In genomic region chr4:142292334-142292733, GRCm38 (mm10) we compare ENCODE assay signal across 18 mouse cellular contexts. TPM values are rescaled to one million over a fixed set of nuclear protein-coding genes. Genes with fewer than 3 reads are reported as not detected.
DNase-seq lines count a peak whose midpoint lies in the region; ATAC-seq and TF ChIP-seq lines count a peak whose summit lies in the region.
"Had no signal": no experiment of that assay in that cellular context is flagged by ENCODE, and none has a peak within 500 bp of the region (broad histone marks: within the 10 kb centered on the region; RNA-seq: fewer than 3 reads in every experiment).

No protein-coding gene starts in this region.

- H3K36me3 ChIP-seq in forebrain, embryonic 11.5 days (ENCODE audit: control insufficient read depth, insufficient read depth, low read length) = no peaks in the 10 kb centered on the region
- H3K36me3 ChIP-seq in forebrain, embryonic 10.5 days (replicated peaks) = no peaks in the 10 kb centered on the region
- H3K36me3 ChIP-seq in forebrain, embryonic 14.5 days (ENCODE audit: control insufficient read depth, insufficient read depth, low read length) = no peaks in the 10 kb centered on the region
- no peaks in the 10 kb centered on the region for H3K36me3 ChIP-seq in hindbrain, postnatal 0 days (ENCODE audit: insufficient read depth, low read length)
- H3K36me3 ChIP-seq: heart, embryonic 15.5 days had no signal

- DNase-seq in forebrain, embryonic 11.5 days (ENCODE audit: low spot score) = no peak
- no peak for DNase-seq in forebrain, embryonic 10.5 days (ENCODE audit: extremely low spot score, low spot score)
- DNase-seq in Muller cell, postnatal 12 days (ENCODE audit: inconsistent ontology term) = peak; percentile 37
- peak; percentile 79 for DNase-seq in forebrain, embryonic 14.5 days (ENCODE audit: low spot score)
- no peak for DNase-seq in hindbrain, postnatal 0 days (ENCODE audit: low spot score)
- no peak for DNase-seq in layer of hippocampus, adult 8-10 months (ENCODE audit: low spot score in 2 of 2)
- DNase-seq in spleen, postnatal 4 days (ENCODE audit: low spot score in 2 of 2) = no peak
- no peak for DNase-seq in adrenal gland, adult (ENCODE audit: inconsistent age in 2 of 2, low spot score in 1 of 2)
- DNase-seq: cerebellum, adult 9-11 months; gastrocnemius, postnatal 25 days; heart, adult 2 months; heart, postnatal 4 days; liver, postnatal 0 days; lung, postnatal 10 days; thymus, postnatal 14 days had no signal

- no peaks in the 10 kb centered on the region for H3K9me3 ChIP-seq in forebrain, embryonic 11.5 days (ENCODE audit: control insufficient read depth, low read length)
- H3K9me3 ChIP-seq in forebrain, embryonic 10.5 days = no peaks in the 10 kb centered on the region
- H3K9me3 ChIP-seq in forebrain, embryonic 14.5 days (replicated peaks; ENCODE audit: control insufficient read depth, low read length) = no peaks in the 10 kb centered on the region
- no peaks in the 10 kb centered on the region for H3K9me3 ChIP-seq in hindbrain, postnatal 0 days (ENCODE audit: low read length)
- H3K9me3 ChIP-seq: heart, embryonic 15.5 days had no signal

- H3K4me3 ChIP-seq in forebrain, embryonic 11.5 days (ENCODE audit: low read depth, low read length) = no peak overlapping the region
- no peak overlapping the region for H3K4me3 ChIP-seq in forebrain, embryonic 10.5 days
- no peak overlapping the region for H3K4me3 ChIP-seq in forebrain, embryonic 14.5 days (ENCODE audit: low read depth, low read length)
- H3K4me3 ChIP-seq in hindbrain, postnatal 0 days (ENCODE audit: low read length) = no peak overlapping the region
- H3K4me3 ChIP-seq: heart, adult 2 months; heart, embryonic 15.5 days had no signal

- H3K27ac ChIP-seq in forebrain, embryonic 11.5 days (ENCODE audit: low read depth, low read length) = no peak overlapping the region
- no peak overlapping the region for H3K27ac ChIP-seq in forebrain, embryonic 10.5 days
- no peak overlapping the region for H3K27ac ChIP-seq in forebrain, embryonic 14.5 days (ENCODE audit: low read depth, low read length)
- peak overlapping the region; percentile 32; the same call in 1 of the 2 replicates for H3K27ac ChIP-seq in hindbrain, postnatal 0 days
- H3K27ac ChIP-seq: heart, adult 2 months; heart, embryonic 15.5 days had no signal

- no peak overlapping the region for H3K4me2 ChIP-seq in forebrain, embryonic 11.5 days (ENCODE audit: low read depth, low read length, severe bottlenecking)
- H3K4me2 ChIP-seq in forebrain, embryonic 14.5 days (ENCODE audit: low read length) = peak overlapping the region; percentile 20; the same call in 1 of the 2 replicates
- H3K4me2 ChIP-seq in hindbrain, postnatal 0 days (ENCODE audit: low read depth, low read length) = no peak overlapping the region
- H3K4me2 ChIP-seq: heart, embryonic 15.5 days had no signal

- no peaks in the 10 kb centered on the region for H3K27me3 ChIP-seq in forebrain, embryonic 11.5 days (ENCODE audit: control insufficient read depth, insufficient read depth, low read length)
- H3K27me3 ChIP-seq in forebrain, embryonic 10.5 days (ENCODE audit: poor library complexity, severe bottlenecking) = no peaks in the 10 kb centered on the region
- no peaks in the 10 kb centered on the region for H3K27me3 ChIP-seq in forebrain, embryonic 14.5 days (replicated peaks; ENCODE audit: control insufficient read depth, insufficient read depth, low read length)
- H3K27me3 ChIP-seq in hindbrain, postnatal 0 days (ENCODE audit: insufficient read depth, low read length) = no peaks in the 10 kb centered on the region
- H3K27me3 ChIP-seq: heart, embryonic 15.5 days had no signal

- H3K4me1 ChIP-seq in forebrain, embryonic 11.5 days (replicated peaks; ENCODE audit: control insufficient read depth, insufficient read depth, low read length) = no peaks in the 10 kb centered on the region
- H3K4me1 ChIP-seq in forebrain, embryonic 10.5 days = peaks cover 9% of the 10 kb centered on the region; the same call in 1 of the 2 replicates
- H3K4me1 ChIP-seq in forebrain, embryonic 14.5 days (ENCODE audit: control insufficient read depth, insufficient read depth, low read length) = peaks cover 26% of the 10 kb centered on the region
- H3K4me1 ChIP-seq in hindbrain, postnatal 0 days (ENCODE audit: insufficient read depth, low read length) = peaks cover 7% of the 10 kb centered on the region; the same call in 1 of the 2 replicates
- H3K4me1 ChIP-seq: heart, embryonic 15.5 days had no signal

- ATAC-seq in forebrain, embryonic 11.5 days (replicated peaks; ENCODE audit: low FRiP score) = peak; percentile 73
- peak; percentile 88 for ATAC-seq in forebrain, embryonic 14.5 days
- ATAC-seq in hindbrain, postnatal 0 days = peak; percentile 67
- ATAC-seq: intestine, embryonic 16.5 days; liver, postnatal 0 days had no signal

- no peak for TF ChIP-seq CTCF in hindbrain, postnatal 0 days (IDR thresholded peaks at IDR 0.05; ENCODE audit: low read depth)

- 67% methylated on average over 9 of the region's 9 CpGs for WGBS in forebrain, embryonic 11.5 days
- WGBS in forebrain, embryonic 10.5 days = 89% methylated on average over 9 of the region's 9 CpGs
- 22% methylated on average over 9 of the region's 9 CpGs for WGBS in forebrain, embryonic 14.5 days
- WGBS in hindbrain, postnatal 0 days = 46% methylated on average over 9 of the region's 9 CpGs

- H3K9ac ChIP-seq in forebrain, embryonic 11.5 days (ENCODE audit: low read length) = no peak overlapping the region
- no peak overlapping the region for H3K9ac ChIP-seq in forebrain, embryonic 14.5 days (ENCODE audit: low read length)
- no peak overlapping the region for H3K9ac ChIP-seq in hindbrain, postnatal 0 days (replicated peaks; ENCODE audit: low read length)
- H3K9ac ChIP-seq: heart, embryonic 15.5 days; liver, postnatal 0 days had no signal

RNA-seq across cellular contexts. Expression of gene Kazn, which starts 53.1 kb away (rescaled TPM):
- 17.3 and 18.1 TPM in 2 replicates for polyA plus RNA-seq in forebrain, embryonic 11.5 days (2014; fragmentation: Nextera tagmentation; extraction: Ambion mirVana)
- 11.4 and 11.8 TPM in 2 replicates for polyA plus RNA-seq in forebrain, embryonic 10.5 days (2016; fragmentation: Nextera tagmentation; extraction: Ambion mirVana)
- polyA plus RNA-seq in forebrain, embryonic 14.5 days (2014; fragmentation: Nextera tagmentation; extraction: Ambion mirVana) = 11.5 and 13.1 TPM in 2 replicates
- 74.3 and 78.3 TPM in 2 replicates for total RNA-seq in hindbrain, postnatal 0 days (2014; rRNA removed)
- polyA plus RNA-seq in hindbrain, postnatal 0 days (2015; fragmentation: Nextera tagmentation; extraction: Ambion mirVana) = 19.3 and 20.9 TPM in 2 replicates
- 10 to 100 TPM; 44.3 to 48.2 (median 44.9) TPM for total RNA-seq in layer of hippocampus, adult 8-10 months (2022)
- total RNA-seq: MEL had no signal

Comparison
In these comparisons a context has a peak if more than half of its experiments do, and no peak if none do; other contexts are left out.
1. DNase-seq: peak in Muller cell, postnatal 12 days (single experiment) and forebrain, embryonic 14.5 days (single experiment); none in forebrain, embryonic 11.5 days (single experiment), forebrain, embryonic 10.5 days (single experiment), hindbrain, postnatal 0 days (single experiment), layer of hippocampus, adult 8-10 months (0 of 2), spleen, postnatal 4 days (0 of 2) and adrenal gland, adult (0 of 2).
2. Peak in every context shown above with its lines, with median percentiles within 50 percentile points of each other: ATAC-seq.